Mouse (Mus musculus) heart, embryonic 13.5 days (tissue): ENCODE measurements around the gene Lrrc14b. TPM values are rescaled to one million over a fixed set of nuclear protein-coding genes. Genes with fewer than 3 reads are reported as not detected.
A peak's percentile ranks its signal among the peaks of the same experiment; 100 is the strongest.

ENCODE experiments used
- ATAC-seq: fragments of 200-750 bp; cut with Nextera tagmentation; 2 replicates; pipeline ENCODE4 v1.8.0; 2017; ENCODE audit warnings: moderate TSS enrichment; ENCODE audit not compliant: insufficient number of reproducible peaks, low FRiP score, low TSS enrichment; ENCODE audit errors: extremely low read depth
- H3K27ac ChIP-seq: fragments of 300-500 bp; sonication (generic); replicated peaks from 2 replicates; pipeline ENCODE4 v1.5.1; 2015; ENCODE audit warnings: moderate library complexity, mild to moderate bottlenecking, inconsistent platforms
- H3K27me3 ChIP-seq: fragments of 300-500 bp; sonication (generic); replicated peaks from 2 replicates; pipeline ENCODE4 v1.6.1; 2015; ENCODE audit warnings: mild to moderate bottlenecking, inconsistent platforms
- H3K36me3 ChIP-seq: fragments of 300-500 bp; sonication (generic); 2 replicates; pipeline ENCODE4 v1.6.1; 2015; ENCODE audit warnings: mild to moderate bottlenecking, inconsistent platforms
- H3K4me1 ChIP-seq: fragments of 300-500 bp; sonication (generic); 2 replicates; pipeline ENCODE4 v1.6.1; 2015; ENCODE audit warnings: inconsistent platforms
- H3K4me2 ChIP-seq: fragments of 300-500 bp; sonication (generic); 2 replicates; pipeline ENCODE4 v1.6.1; 2015; ENCODE audit warnings: inconsistent platforms, mild to moderate bottlenecking, moderate library complexity
- H3K4me3 ChIP-seq: fragments of 300-500 bp; sonication (generic); 2 replicates; pipeline ENCODE4 v1.5.1; 2015; ENCODE audit warnings: moderate library complexity, mild to moderate bottlenecking, inconsistent platforms
- H3K9ac ChIP-seq: fragments of 300-500 bp; sonication (generic); 2 replicates; pipeline ENCODE4 v1.6.1; 2015; ENCODE audit warnings: inconsistent platforms, mild to moderate bottlenecking, moderate library complexity
- H3K9me3 ChIP-seq: fragments of 300-500 bp; sonication (generic); 2 replicates; pipeline ENCODE4 v1.6.1; 2016; ENCODE audit warnings: inconsistent platforms
- WGBS: fragments of 180-500 bp; shearing (Covaris S2); methylation state at CpG from one replicate; pipeline ENCODE4 v1.1.7; 2015; ENCODE audit warnings: mixed read lengths; 5-methylcytosine and 5-hydroxymethylcytosine counted together
- polyA plus RNA-seq: library from polyadenylated mRNA; unstranded; fragments of >200 nt; fragmentation: Nextera tagmentation; extraction: Ambion mirVana; gene quantifications from 2 replicates; pipeline ENCODE4 v1.2.1, GENCODE M21; 2015

Lrrc14b gene
- 2.6 and 3.2 TPM in 2 replicates for polyA plus RNA-seq

GRCm38 (mm10) chr13:74363859-74364235, at the start of gene Lrrc14b:
Lrrc14b (minus strand) TSS chr13:74364005.
- peaks cover 32% of the 10 kb centered on the region for H3K4me1 ChIP-seq
- peaks cover 3% of the 10 kb centered on the region for H3K9me3 ChIP-seq
- H3K9ac ChIP-seq: peak within 1 kb of the TSS; percentile 74
- peak within 1 kb of the TSS; percentile 92 for H3K27ac ChIP-seq
- peak; percentile 73 for ATAC-seq
- peaks cover 38% of the 10 kb centered on the region for H3K36me3 ChIP-seq
- peak within 1 kb of the TSS; percentile 67 for H3K4me2 ChIP-seq
- no peaks in the 10 kb centered on the region for H3K27me3 ChIP-seq
- WGBS: 27% methylated on average over 8 of the region's 8 CpGs
- H3K4me3 ChIP-seq: peak within 1 kb of the TSS; percentile 46

GRCm38 (mm10) chr13:74399298-74399839, 35.6 kb upstream of the Lrrc14b start, which contains the start of gene Ftl1-ps1:
Ftl1-ps1 (plus strand) TSS chr13:74399694.
- no peaks in the 10 kb centered on the region for H3K36me3 ChIP-seq
- H3K4me2 ChIP-seq: peak within 1 kb of the TSS; percentile 58
- H3K9ac ChIP-seq: peak within 1 kb of the TSS; percentile 44
- H3K4me3 ChIP-seq: peak within 1 kb of the TSS; percentile 30
- no peak within 1 kb of the TSS for H3K27ac ChIP-seq
- WGBS: 12% methylated on average over 11 of the region's 11 CpGs
- H3K4me1 ChIP-seq: no peaks in the 10 kb centered on the region; the same call in 1 of the 2 replicates
- H3K9me3 ChIP-seq: no peaks in the 10 kb centered on the region
- peaks cover 13% of the 10 kb centered on the region for H3K27me3 ChIP-seq
- ATAC-seq: no peak

- ATAC-seq: no peak
- Histone ChIP-seq H3K27me3 (peaks cover 6% of the 10 kb centered on the region), H3K4me3 (no peak overlapping the region), H3K27ac (no peak overlapping the region), H3K9ac (no peak overlapping the region), H3K36me3 (no peaks in the 10 kb centered on the region), H3K9me3 (no peaks in the 10 kb centered on the region), H3K4me1 (peaks cover 8% of the 10 kb centered on the region), H3K4me2 (no peak overlapping the region)
- 59% methylated on average over 2 of the region's 2 CpGs for WGBS
These were observed 27.4 kb upstream of the Lrrc14b start for GRCm38 (mm10) chr13:74391156-74391555.

GRCm38 (mm10) chr13:74390371-74390990, 26.7 kb upstream of the Lrrc14b start, which contains the start of gene Zfp72:
Zfp72 (minus strand) TSS chr13:74390836.
- Histone ChIP-seq H3K4me3 (peak within 1 kb of the TSS; percentile 79), H3K4me1 (peaks cover 8% of the 10 kb centered on the region), H3K4me2 (peak within 1 kb of the TSS; percentile 75), H3K27me3 (peaks cover 6% of the 10 kb centered on the region), H3K27ac (no peak within 1 kb of the TSS), H3K36me3 (no peaks in the 10 kb centered on the region), H3K9ac (peak within 1 kb of the TSS; percentile 83), H3K9me3 (no peaks in the 10 kb centered on the region)
- 3% methylated on average over 14 of the region's 14 CpGs for WGBS
- no peak; the same call in 1 of the 2 replicates for ATAC-seq

- no peak for ATAC-seq
- peak overlapping the region; percentile 83; the same call in 1 of the 2 replicates for H3K9ac ChIP-seq
- H3K27ac ChIP-seq: no peak overlapping the region
- H3K27me3 ChIP-seq: peaks cover under 1% of the 10 kb centered on the region; the same call in 1 of the 2 replicates
- no peaks in the 10 kb centered on the region for H3K36me3 ChIP-seq
- 59% methylated on average over 6 of the region's 6 CpGs for WGBS
- peak overlapping the region; percentile 79 for H3K4me3 ChIP-seq
- peaks cover 8% of the 10 kb centered on the region for H3K4me1 ChIP-seq
- peak overlapping the region; percentile 75 for H3K4me2 ChIP-seq
- no peaks in the 10 kb centered on the region for H3K9me3 ChIP-seq
These were observed 25.9 kb upstream of the Lrrc14b start for GRCm38 (mm10) chr13:74389730-74390129.

GRCm38 (mm10) chr13:74382289-74382688, 18.5 kb upstream of the Lrrc14b start:
- H3K27me3 ChIP-seq: no peaks in the 10 kb centered on the region
- H3K4me3 ChIP-seq: no peak overlapping the region
- H3K9me3 ChIP-seq: no peaks in the 10 kb centered on the region
- no peak overlapping the region; the same call in 1 of the 2 replicates for H3K9ac ChIP-seq
- no peak for ATAC-seq
- H3K4me2 ChIP-seq: no peak overlapping the region
- 0 out of 2 replicates have a peak, but pooled peaks cover 6% of the 10 kb centered on the region for H3K36me3 ChIP-seq
- 59% methylated on average over 3 of the region's 3 CpGs for WGBS
- peaks cover 10% of the 10 kb centered on the region for H3K4me1 ChIP-seq
- no peak overlapping the region; the same call in 1 of the 2 replicates for H3K27ac ChIP-seq

GRCm38 (mm10) chr13:74381533-74382276, 17.9 kb upstream of the Lrrc14b start:
- H3K27ac ChIP-seq: no peak overlapping the region; the same call in 1 of the 2 replicates
- WGBS: 65% methylated on average over 10 of the region's 10 CpGs
- no peak overlapping the region for H3K4me2 ChIP-seq
- H3K9me3 ChIP-seq: no peaks in the 10 kb centered on the region
- no peak overlapping the region; the same call in 1 of the 2 replicates for H3K9ac ChIP-seq
- ATAC-seq: no peak
- H3K27me3 ChIP-seq: no peaks in the 10 kb centered on the region
- no peak overlapping the region for H3K4me3 ChIP-seq
- H3K36me3 ChIP-seq: 0 out of 2 replicates have a peak, but pooled peaks cover 8% of the 10 kb centered on the region
- peaks cover 10% of the 10 kb centered on the region for H3K4me1 ChIP-seq

- H3K36me3 ChIP-seq: peaks cover 43% of the 10 kb centered on the region
- H3K4me1 ChIP-seq: peaks cover 32% of the 10 kb centered on the region
- H3K27ac ChIP-seq: peak overlapping the region; percentile 92
- ATAC-seq: no peak
- H3K9ac ChIP-seq: peak overlapping the region; percentile 74
- H3K4me3 ChIP-seq: peak overlapping the region; percentile 46
- H3K9me3 ChIP-seq: peaks cover 3% of the 10 kb centered on the region
- no peaks in the 10 kb centered on the region for H3K27me3 ChIP-seq
- 71% methylated on average over 13 of the region's 13 CpGs for WGBS
- peak overlapping the region; percentile 67 for H3K4me2 ChIP-seq
These were observed 488 bp downstream of the Lrrc14b start for GRCm38 (mm10) chr13:74363176-74363858.

- no peak for ATAC-seq
- Histone ChIP-seq H3K36me3 (peaks cover 54% of the 10 kb centered on the region), H3K4me1 (peaks cover 32% of the 10 kb centered on the region), H3K9me3 (peaks cover 3% of the 10 kb centered on the region; the same call in 1 of the 2 replicates), H3K9ac (no peak overlapping the region), H3K27me3 (no peaks in the 10 kb centered on the region), H3K27ac (no peak overlapping the region), H3K4me3 (no peak overlapping the region), H3K4me2 (peak overlapping the region; percentile 67)
- 58% methylated on average over 2 of the region's 2 CpGs for WGBS
These were observed 1.6 kb downstream of the Lrrc14b start for GRCm38 (mm10) chr13:74362218-74362617.

- H3K36me3 ChIP-seq: peaks cover 85% of the 10 kb centered on the region
- WGBS: 94% methylated on average over 13 of the region's 13 CpGs
These were observed 7.3 kb downstream of the Lrrc14b start for GRCm38 (mm10) chr13:74356491-74356890.

More at GRCm38 (mm10) chr13:74356491-74356890, 7.3 kb downstream of the Lrrc14b start:
- no peak overlapping the region for H3K27ac ChIP-seq
- H3K27me3 ChIP-seq: no peaks in the 10 kb centered on the region
- H3K4me1 ChIP-seq: no peaks in the 10 kb centered on the region
- no peak overlapping the region for H3K9ac ChIP-seq
- no peak for ATAC-seq
- no peaks in the 10 kb centered on the region for H3K9me3 ChIP-seq
- H3K4me2 ChIP-seq: no peak overlapping the region
- H3K4me3 ChIP-seq: no peak overlapping the region
